Mouse (Mus musculus) neural tube, embryonic 14.5 days (tissue): ENCODE measurements at regions not wholly inside any gene's neighbourhood (a gene's known extent, or its start where the extent isn't known, plus 50 kb on each side); places are given as distances from the start of the nearest gene placed in this dataset.
"Not testable (repeated sequence)": the region's sequence is repeated elsewhere in the genome, so short reads cannot be mapped to it uniquely, and the experiment has no call there.

Source experiments
- ATAC-seq: fragments of 200-750 bp; cut with Nextera tagmentation; 2 replicates; pipeline ENCODE4 v1.8.0; 2017; ENCODE audit warnings: low read depth, mild to moderate bottlenecking, moderate TSS enrichment, moderate library complexity
- H3K27ac ChIP-seq: fragments of 300-500 bp; sonication (generic); 2 replicates; pipeline ENCODE4 v1.5.1; 2014; ENCODE audit warnings: low read depth, mild to moderate bottlenecking, control low read depth, low read length, moderate library complexity, mixed read lengths
- H3K27me3 ChIP-seq: fragments of 300-500 bp; sonication (generic); 2 replicates; pipeline ENCODE4 v1.6.1; 2014; ENCODE audit warnings: low read length; ENCODE audit not compliant: control insufficient read depth, insufficient read depth
- H3K36me3 ChIP-seq: fragments of 300-500 bp; sonication (generic); 2 replicates; pipeline ENCODE4 v1.6.1; 2014; ENCODE audit warnings: low read length, mixed read lengths; ENCODE audit not compliant: control insufficient read depth, insufficient read depth
- H3K4me1 ChIP-seq: fragments of 300-500 bp; sonication (generic); 2 replicates; pipeline ENCODE4 v1.6.1; 2014; ENCODE audit warnings: low read length; ENCODE audit not compliant: control insufficient read depth, insufficient read depth
- H3K4me2 ChIP-seq: fragments of 300-500 bp; sonication (generic); 2 replicates; pipeline ENCODE4 v1.6.1; 2014; ENCODE audit warnings: mild to moderate bottlenecking, low read depth, low read length, control low read depth
- H3K4me3 ChIP-seq: fragments of 300-500 bp; sonication (generic); 2 replicates; pipeline ENCODE4 v1.5.1; 2014; ENCODE audit warnings: low read depth, low read length, control low read depth, mixed read lengths
- H3K9ac ChIP-seq: fragments of 300-500 bp; sonication (generic); replicated peaks from 2 replicates; pipeline ENCODE4 v1.6.1; 2014; ENCODE audit warnings: low read depth, mild to moderate bottlenecking, control low read depth, low read length, mixed read lengths
- H3K9me3 ChIP-seq: fragments of 300-500 bp; sonication (generic); 2 replicates; pipeline ENCODE4 v1.6.1; 2016; ENCODE audit warnings: low read length; ENCODE audit not compliant: control insufficient read depth
- WGBS: fragments of 180-500 bp; shearing (Covaris S2); extraction: QIAGEN DNeasy Blood & Tissue Kit; methylation state at CpG from one replicate; pipeline ENCODE4 v1.1.7; 2014; 5-methylcytosine and 5-hydroxymethylcytosine counted together

DNA sequence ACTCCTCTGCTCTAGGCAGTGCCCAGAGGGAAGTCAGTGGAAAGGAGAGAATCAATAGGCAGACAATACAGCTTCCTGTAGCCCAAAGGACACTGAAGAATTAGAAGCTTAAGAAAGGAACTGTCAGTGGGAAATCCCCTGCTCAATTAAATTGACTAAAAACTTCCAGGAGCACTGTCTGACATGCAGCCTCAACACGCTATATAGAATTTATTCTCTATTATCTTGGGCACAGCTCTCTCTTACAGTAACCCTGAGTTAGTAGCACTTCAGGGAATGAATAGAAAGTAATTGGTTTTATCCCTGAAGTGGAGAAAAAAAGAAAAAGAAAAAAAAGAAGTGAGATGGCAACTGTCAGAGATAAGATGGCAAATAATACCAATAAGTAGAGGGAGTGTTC, 117.6 kb upstream of the Tacr1 start:
- no peaks in the 10 kb centered on the region for H3K36me3 ChIP-seq
- H3K4me3 ChIP-seq, result no peak overlapping the region
- H3K27ac ChIP-seq, result no peak overlapping the region
- WGBS, result 45% methylated on average over 1 of the region's 1 CpGs
- H3K27me3 ChIP-seq, result no peaks in the 10 kb centered on the region
- H3K9me3 ChIP-seq, result no peaks in the 10 kb centered on the region
- H3K4me1 ChIP-seq, result peaks cover 3% of the 10 kb centered on the region; the same call in 1 of the 2 replicates
- ATAC-seq, result no peak
- no peak overlapping the region for H3K9ac ChIP-seq
- no peak overlapping the region for H3K4me2 ChIP-seq

DNA sequence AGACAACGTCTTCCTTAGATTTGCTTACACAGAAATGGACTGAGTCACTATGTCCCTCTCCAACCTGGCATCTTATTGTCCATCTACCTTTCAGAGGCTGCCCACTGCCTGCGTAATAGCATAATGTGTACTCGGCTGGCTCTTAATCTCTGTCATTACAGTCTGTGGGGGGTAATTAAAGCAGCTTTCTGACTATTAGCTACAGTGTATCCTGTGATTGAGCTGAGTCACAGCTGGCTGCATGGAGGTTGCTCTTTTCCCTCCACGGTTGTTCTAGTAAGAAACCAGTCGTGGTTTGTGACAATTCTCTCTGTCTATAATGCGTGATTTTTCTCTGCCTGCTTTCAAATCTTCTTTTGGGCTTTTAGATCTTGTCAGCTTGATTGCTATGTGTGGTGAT, 116.9 kb upstream of the Tacr1 start:
- 36% methylated on average over 6 of the region's 6 CpGs for WGBS

DNA sequence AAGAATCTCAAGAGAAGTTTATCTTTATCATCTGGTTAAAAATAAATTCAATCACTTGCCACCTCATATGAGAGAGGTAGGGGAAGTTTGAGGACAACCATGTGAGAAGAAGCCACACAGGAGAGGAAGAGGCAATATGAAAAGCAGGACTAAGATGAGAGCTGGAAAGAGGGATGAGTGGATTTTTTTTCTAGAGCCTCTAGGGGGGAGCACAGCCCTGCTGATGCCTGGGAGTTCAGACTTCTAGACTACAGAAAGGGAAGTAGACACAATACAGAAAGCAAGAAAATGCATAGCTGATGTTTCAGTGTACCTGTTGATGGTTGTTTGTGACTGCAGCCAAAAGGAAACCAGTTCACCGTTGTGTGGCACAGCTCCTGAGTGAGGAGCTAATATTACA, 108.6 kb upstream of the Tacr1 start:
- 94% methylated on average over 1 of the region's 1 CpGs for WGBS

More for the DNA sequence above, 116.9 kb upstream of the Tacr1 start:
- H3K9me3 ChIP-seq, result no peaks in the 10 kb centered on the region
- no peak overlapping the region for H3K4me2 ChIP-seq
- no peaks in the 10 kb centered on the region for H3K36me3 ChIP-seq
- no peak overlapping the region for H3K4me3 ChIP-seq
- H3K27me3 ChIP-seq, result no peaks in the 10 kb centered on the region
- ATAC-seq, result peak; percentile 77; the same call in 1 of the 2 replicates
- H3K4me1 ChIP-seq, result peaks cover 3% of the 10 kb centered on the region; the same call in 1 of the 2 replicates
- no peak overlapping the region for H3K9ac ChIP-seq
- H3K27ac ChIP-seq, result peak overlapping the region; percentile 44

DNA sequence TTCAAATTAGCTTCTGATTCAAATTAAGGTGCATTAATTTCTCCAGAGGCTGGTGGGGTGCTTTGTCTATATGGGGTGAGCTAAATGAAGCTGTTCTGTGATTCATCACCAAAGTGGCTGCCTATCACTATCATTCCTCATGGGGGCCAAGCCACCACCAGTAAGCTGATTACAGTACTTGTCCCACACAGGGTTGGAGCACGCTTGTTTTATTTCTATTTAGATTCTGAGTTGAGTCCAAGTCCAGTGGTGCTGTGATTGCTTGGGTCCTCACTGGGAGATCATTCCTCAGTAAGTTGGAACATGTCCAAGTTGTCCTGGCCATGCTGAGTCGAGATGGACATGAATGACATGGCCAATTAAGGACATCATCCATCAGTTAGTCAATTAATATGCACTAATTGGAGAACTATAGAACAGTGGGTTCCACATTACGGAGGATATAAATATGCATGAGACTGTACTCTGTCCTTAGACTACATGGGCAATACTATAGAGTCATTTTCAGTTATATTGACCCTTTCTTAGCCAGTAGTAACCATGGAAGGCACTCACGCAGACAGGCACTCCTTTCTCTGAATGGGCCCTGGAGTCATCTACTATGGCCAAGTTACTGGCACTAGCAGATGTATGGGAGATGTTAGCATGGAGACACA, 105.3 kb upstream of the Tacr1 start:
- Histone ChIP-seq H3K27me3 (no peaks in the 10 kb centered on the region), H3K27ac (no peak overlapping the region), H3K4me2 (no peak overlapping the region), H3K4me3 (no peak overlapping the region), H3K9ac (no peak overlapping the region), H3K4me1 (no peaks in the 10 kb centered on the region), H3K36me3 (no peaks in the 10 kb centered on the region), H3K9me3 (no peaks in the 10 kb centered on the region)
- WGBS, result 51% methylated on average over 4 of the region's 4 CpGs
- ATAC-seq, result peak; percentile 79

More for the DNA sequence above, 108.6 kb upstream of the Tacr1 start:
- Histone ChIP-seq H3K27ac (no peak overlapping the region), H3K4me1 (no peaks in the 10 kb centered on the region), H3K4me2 (no peak overlapping the region), H3K36me3 (no peaks in the 10 kb centered on the region), H3K9me3 (no peaks in the 10 kb centered on the region), H3K9ac (no peak overlapping the region), H3K4me3 (no peak overlapping the region), H3K27me3 (no peaks in the 10 kb centered on the region)
- no peak for ATAC-seq

DNA sequence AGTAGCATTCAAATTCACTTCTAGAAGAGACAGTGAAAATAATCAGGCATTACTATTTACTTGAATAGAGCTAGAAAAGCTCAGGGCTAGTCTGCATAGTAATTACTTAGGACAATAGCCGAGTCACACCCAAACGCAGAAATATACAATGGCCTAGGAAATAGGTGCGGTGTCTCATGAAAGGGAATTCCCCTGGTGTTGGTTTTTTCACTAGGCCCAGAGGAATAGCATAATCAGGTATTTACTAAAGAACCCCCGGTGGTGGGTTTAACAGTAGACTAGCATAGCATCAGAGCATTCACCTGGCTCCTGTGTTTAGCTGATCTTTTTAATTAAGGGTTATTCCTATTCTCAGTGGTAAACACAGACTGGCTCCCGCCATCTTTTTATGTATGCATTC, 99.9 kb upstream of the Tacr1 start:
- H3K27me3 ChIP-seq, H3K4me2 ChIP-seq, ATAC-seq, H3K9me3 ChIP-seq, H3K4me3 ChIP-seq, H3K36me3 ChIP-seq, H3K27ac ChIP-seq, H3K9ac ChIP-seq, H3K4me1 ChIP-seq: not testable (repeated sequence)
- 64% methylated on average over 5 of the region's 5 CpGs for WGBS

- Histone ChIP-seq H3K27me3 (no peaks in the 10 kb centered on the region), H3K4me1 (no peaks in the 10 kb centered on the region), H3K27ac (no peak overlapping the region), H3K4me2 (no peak overlapping the region), H3K9ac (no peak overlapping the region), H3K9me3 (no peaks in the 10 kb centered on the region), H3K36me3 (no peaks in the 10 kb centered on the region), H3K4me3 (no peak overlapping the region)
- ATAC-seq, result no peak
Observed at GRCm38 (mm10) chr6:82313691-82314090, 88.4 kb upstream of the Tacr1 start.
